Mouse (Mus musculus): Measurements from ENCODE around the gene Sntg2. TPM values are rescaled to one million over a fixed set of nuclear protein-coding genes. Genes with fewer than 3 reads are reported as not detected.
A peak's percentile ranks its signal among the peaks of the same experiment; 100 is the strongest.

Gene Sntg2
- total RNA-seq, 2 experiments from 2014 or later, result 4.7 to 5.1 TPM

- DNase-seq (ENCODE audit: extremely low spot score in 1 of 2, low spot score in 2 of 2), result no peak
- intact Hi-C loops (cut with DNase I), result no loop called here
Observed at GRCm38 (mm10) chr12:30159788-30160187, 213.4 kb downstream of the Sntg2 start.

DNA sequence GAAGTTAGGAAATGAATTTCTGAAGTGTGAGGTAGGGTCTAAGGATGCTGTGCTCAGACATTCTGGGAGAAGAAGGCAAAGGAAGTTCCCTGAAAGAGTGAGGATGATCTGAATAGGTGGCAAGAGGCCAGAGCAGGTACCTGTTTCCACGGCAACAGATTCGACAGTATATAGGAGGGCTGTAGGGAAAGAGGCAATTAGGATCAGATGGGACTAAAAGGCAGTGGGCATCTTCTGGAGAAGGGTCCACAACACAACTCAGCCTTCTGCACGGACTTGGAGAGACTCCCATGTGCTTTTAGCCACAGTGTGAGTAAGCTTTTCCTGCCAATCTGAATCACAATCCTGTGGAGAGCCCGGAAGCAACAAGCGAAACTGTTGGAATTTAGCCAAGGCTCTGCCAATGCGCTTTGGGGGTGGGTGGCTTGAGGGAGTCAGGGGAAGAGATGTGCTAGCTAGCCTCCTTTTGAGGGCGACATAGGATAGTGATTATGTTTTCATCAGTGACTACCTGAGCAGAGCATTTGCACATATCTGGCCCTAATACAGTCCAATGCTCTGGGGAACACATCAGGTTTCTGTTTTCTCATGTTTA is 219.0 kb downstream of the Sntg2 start:
- intact Hi-C loops (cut with DNase I), result no loop called here
- no peak for DNase-seq (ENCODE audit: extremely low spot score in 1 of 2, low spot score in 2 of 2)

DNA sequence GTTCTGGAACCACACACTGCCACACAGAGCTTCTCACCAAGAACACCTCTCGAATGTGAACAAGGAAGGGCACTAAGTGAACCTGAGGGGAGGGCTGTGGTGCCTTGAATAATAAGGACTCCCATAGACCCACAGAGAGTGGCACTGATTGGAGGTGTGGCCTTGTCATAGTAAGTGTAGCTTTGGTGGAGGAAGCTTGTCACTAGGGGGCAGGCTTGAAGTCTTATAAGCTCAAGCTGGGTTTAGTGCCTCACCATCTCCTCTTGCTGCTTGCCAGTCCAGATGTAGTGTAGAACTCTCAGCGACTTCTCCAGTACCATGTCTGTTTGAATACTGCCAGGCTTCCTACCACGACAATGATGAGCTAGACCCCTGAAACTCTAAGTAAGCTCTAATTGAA is 231.1 kb downstream of the Sntg2 start:
- DNase-seq (ENCODE audit: extremely low spot score in 1 of 2, low spot score in 2 of 2), result peak in 1 of 2 experiments; percentile 37
- intact Hi-C loops (cut with DNase I), result no loop called here

GRCm38 (mm10) chr12:30132524-30132923 is 240.7 kb downstream of the Sntg2 start, which contains the start of gene Tpo:
Gene Tpo (minus strand): TSS chr12:30132624.
- DNase-seq (ENCODE audit: extremely low spot score in 1 of 2, low spot score in 2 of 2), result no peak
- intact Hi-C loops (cut with DNase I), result no loop called here

DNA sequence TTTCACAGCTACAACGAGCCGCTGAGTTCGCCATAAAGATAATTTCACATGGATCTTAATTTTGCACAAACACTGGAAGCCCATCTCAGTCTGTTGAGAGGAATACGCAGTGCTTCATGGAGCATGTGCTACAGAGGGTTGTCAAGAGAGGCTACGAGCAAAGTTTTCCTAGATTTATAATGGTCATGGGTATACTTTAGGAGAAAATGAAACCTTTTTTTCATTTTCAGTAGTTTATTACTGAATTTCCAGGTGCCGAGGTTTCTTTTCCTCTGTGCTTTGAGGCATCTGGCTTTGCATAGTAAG is 243.8 kb downstream of the Sntg2 start:
- DNase-seq (ENCODE audit: extremely low spot score in 1 of 2, low spot score in 2 of 2), result peak in 1 of 2 experiments; percentile 48
- intact Hi-C loops (cut with DNase I), result loop anchor here (5.0 kb wide), 3 partner anchors 77 to 448 kb away; partner anchors contain the start of gene Sntg2

DNA sequence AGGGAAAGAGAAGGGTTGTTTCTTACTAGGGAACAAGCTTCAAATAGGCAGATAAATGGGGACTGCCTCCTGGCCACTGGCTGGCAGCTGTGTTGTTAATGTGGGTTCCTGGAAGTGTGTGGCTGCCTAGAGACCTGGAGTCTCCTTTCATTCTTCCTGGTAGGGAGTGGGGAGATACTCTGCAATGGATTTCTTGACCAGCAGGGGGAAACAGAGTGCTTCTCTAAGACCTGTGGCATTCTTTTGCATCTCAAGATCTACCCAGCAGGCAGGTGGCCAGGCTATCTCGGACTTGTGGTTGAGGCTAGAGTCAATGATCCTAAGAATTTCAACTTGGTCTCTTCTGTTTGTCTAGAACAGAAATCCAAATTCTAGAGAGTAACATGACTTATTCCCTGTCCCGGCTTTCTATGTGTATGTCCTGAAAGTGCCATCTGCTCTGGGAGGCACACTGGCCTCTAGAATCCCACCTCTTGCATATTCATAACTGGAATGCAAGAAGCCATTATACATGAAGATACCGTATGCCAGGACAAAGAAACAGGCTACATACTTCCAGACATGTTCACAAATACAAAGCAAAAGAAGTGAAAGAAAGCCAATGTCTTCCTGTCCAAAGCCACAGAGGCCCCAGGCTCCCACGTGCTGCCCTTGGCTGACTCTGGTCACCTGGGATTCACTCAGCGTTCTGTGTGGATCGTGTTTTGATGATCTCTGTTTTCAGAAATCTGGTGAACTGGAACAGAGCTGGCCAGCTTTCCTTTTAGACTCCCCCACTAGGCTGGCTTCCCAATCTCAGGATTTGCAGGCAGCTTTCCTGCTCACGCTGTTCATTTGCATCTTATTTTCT is 244.4 kb downstream of the Sntg2 start:
- intact Hi-C loops (cut with DNase I), result loop anchor here (5.0 kb wide), 3 partner anchors 76 to 449 kb away; partner anchors contain the start of gene Sntg2

More for the DNA sequence above, 244.4 kb downstream of the Sntg2 start:
- DNase-seq (ENCODE audit: extremely low spot score in 1 of 2, low spot score in 2 of 2), result peak; percentile 70 to 75

Other genes starting within 250 kb of the Sntg2 start
- gene Tpo, start 240.8 kb downstream of the Sntg2 start, total RNA-seq (2021), result under 1 TPM; 0.24 to 0.26 TPM
- 10 to 100 TPM; 45.2 to 47.3 TPM for gene Tmem18, start 211.1 kb upstream of the Sntg2 start, total RNA-seq (2021)

Measured in left cerebral cortex, postnatal 10 days (tissue).